Mouse (Mus musculus) forebrain, embryonic 15.5 days (tissue): ENCODE results near the gene Rere. TPM values are rescaled to one million over a fixed set of nuclear protein-coding genes. Genes with fewer than 3 reads are reported as not detected.
"Not testable (repeated sequence)": the region's sequence is repeated elsewhere in the genome, so short reads cannot be mapped to it uniquely, and the experiment has no call there.

ENCODE experiments used
- ATAC-seq: fragments of 200-750 bp; cut with Nextera tagmentation; replicated peaks from 2 replicates; pipeline ENCODE4 v1.8.0; 2017; ENCODE audit warnings: mild to moderate bottlenecking, moderate TSS enrichment, moderate library complexity
- H3K27ac ChIP-seq: fragments of 300-500 bp; sonication (generic); replicated peaks from 2 replicates; pipeline ENCODE4 v1.5.1; 2015; ENCODE audit warnings: mild to moderate bottlenecking, inconsistent platforms
- H3K27me3 ChIP-seq: fragments of 300-500 bp; sonication (generic); 2 replicates; pipeline ENCODE4 v1.6.1; 2015; ENCODE audit warnings: inconsistent platforms
- H3K36me3 ChIP-seq: fragments of 300-500 bp; sonication (generic); 2 replicates; pipeline ENCODE4 v1.6.1; 2015; ENCODE audit warnings: mild to moderate bottlenecking, inconsistent platforms
- H3K4me1 ChIP-seq: fragments of 300-500 bp; sonication (generic); 2 replicates; pipeline ENCODE4 v1.6.1; 2015; ENCODE audit warnings: inconsistent platforms
- H3K4me2 ChIP-seq: fragments of 300-500 bp; sonication (generic); replicated peaks from 2 replicates; pipeline ENCODE4 v1.6.1; 2015; ENCODE audit warnings: mild to moderate bottlenecking, inconsistent platforms
- H3K4me3 ChIP-seq: fragments of 300-500 bp; sonication (generic); 2 replicates; pipeline ENCODE4 v1.5.1; 2015; ENCODE audit warnings: mild to moderate bottlenecking, inconsistent platforms
- H3K9ac ChIP-seq: fragments of 300-500 bp; sonication (generic); replicated peaks from 2 replicates; pipeline ENCODE4 v1.6.1; 2015; ENCODE audit warnings: mild to moderate bottlenecking, inconsistent platforms
- H3K9me3 ChIP-seq: fragments of 300-500 bp; sonication (generic); 2 replicates; pipeline ENCODE4 v1.6.1; 2016; ENCODE audit warnings: inconsistent platforms
- WGBS: fragments of 180-500 bp; shearing (Covaris S2); methylation state at CpG from one replicate; pipeline ENCODE4 v1.1.7; 2015; ENCODE audit warnings: mixed read lengths; 5-methylcytosine and 5-hydroxymethylcytosine counted together
- polyA plus RNA-seq: library from polyadenylated mRNA; unstranded; fragments of >200 nt; fragmentation: Nextera tagmentation; extraction: Ambion mirVana; gene quantifications from 2 replicates; pipeline ENCODE4 v1.2.1, GENCODE M21; 2015

The Rere gene
- polyA plus RNA-seq, 1 experiment from 2014 or later, result 26.6 TPM

DNA sequence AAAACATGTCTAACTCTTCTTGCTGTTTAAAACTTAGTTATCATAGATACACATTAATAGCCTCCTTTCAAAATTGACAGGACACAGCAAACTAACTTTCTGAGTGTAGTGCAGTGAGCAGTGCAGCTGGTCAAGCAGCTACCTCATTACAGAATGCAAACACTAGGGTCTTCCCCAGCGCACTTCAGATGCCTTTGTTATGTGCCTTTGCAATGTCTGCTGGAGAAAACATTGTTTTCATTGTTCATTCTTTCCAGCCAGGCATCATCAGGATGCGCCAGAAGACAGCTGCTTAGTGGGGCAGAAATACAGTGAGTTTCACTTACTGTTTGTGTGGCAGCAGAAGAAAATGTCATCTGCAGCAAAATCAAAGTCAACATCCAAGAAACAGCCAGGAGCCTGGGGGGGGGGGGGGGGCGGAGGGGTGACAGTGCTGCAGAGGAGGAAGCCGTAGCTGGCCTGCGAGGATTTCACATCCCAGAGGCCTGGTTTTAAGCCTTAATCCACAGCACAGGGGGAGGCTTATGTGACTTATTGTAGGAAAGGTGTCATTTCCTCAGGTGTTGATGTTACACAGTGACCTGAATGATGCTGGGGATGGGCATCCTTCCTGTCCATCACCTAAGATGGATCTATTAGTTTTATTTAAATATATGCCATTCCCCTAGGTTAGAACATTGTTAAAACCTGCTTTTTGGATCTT is 259.1 kb downstream of the Rere start:
- Histone ChIP-seq H3K27ac (peak overlapping the region; percentile 64), H3K27me3 (no peaks in the 10 kb centered on the region), H3K36me3 (peaks cover 10% of the 10 kb centered on the region), H3K9ac (no peak overlapping the region), H3K4me2 (no peak overlapping the region), H3K9me3 (no peaks in the 10 kb centered on the region), H3K4me1 (peaks cover 27% of the 10 kb centered on the region), H3K4me3 (no peak overlapping the region)
- no peak for ATAC-seq
- 35% methylated on average over 5 of the region's 5 CpGs for WGBS

GRCm38 (mm10) chr4:150544231-150544630 is 262.8 kb downstream of the Rere start:
- no peak overlapping the region for H3K4me3 ChIP-seq
- no peak overlapping the region for H3K27ac ChIP-seq
- no peak overlapping the region for H3K9ac ChIP-seq
- peaks cover 16% of the 10 kb centered on the region for H3K36me3 ChIP-seq
- peaks cover 14% of the 10 kb centered on the region for H3K4me1 ChIP-seq
- H3K27me3 ChIP-seq, result no peaks in the 10 kb centered on the region
- H3K9me3 ChIP-seq, result no peaks in the 10 kb centered on the region
- H3K4me2 ChIP-seq, result no peak overlapping the region
- ATAC-seq, result no peak
- 83% methylated on average over 7 of the region's 7 CpGs for WGBS

GRCm38 (mm10) chr4:150544652-150545258 is 263.3 kb downstream of the Rere start:
- no peaks in the 10 kb centered on the region for H3K27me3 ChIP-seq
- no peak for ATAC-seq
- H3K36me3 ChIP-seq, result peaks cover 16% of the 10 kb centered on the region
- H3K4me1 ChIP-seq, result peaks cover 11% of the 10 kb centered on the region
- H3K9ac ChIP-seq, result no peak overlapping the region
- H3K27ac ChIP-seq, result no peak overlapping the region; the same call in 1 of the 2 replicates
- no peak overlapping the region for H3K4me2 ChIP-seq
- no peak overlapping the region for H3K4me3 ChIP-seq
- WGBS, result 85% methylated on average over 10 of the region's 10 CpGs
- H3K9me3 ChIP-seq, result no peaks in the 10 kb centered on the region

- no peak overlapping the region for H3K4me3 ChIP-seq
- H3K36me3 ChIP-seq, result peaks cover 16% of the 10 kb centered on the region
- H3K9me3 ChIP-seq, result no peaks in the 10 kb centered on the region
- WGBS, result 89% methylated on average over 7 of the region's 7 CpGs
- ATAC-seq, result no peak
- no peak overlapping the region for H3K27ac ChIP-seq
- H3K4me2 ChIP-seq, result no peak overlapping the region
- no peaks in the 10 kb centered on the region for H3K27me3 ChIP-seq
- peaks cover 10% of the 10 kb centered on the region for H3K4me1 ChIP-seq
- H3K9ac ChIP-seq, result no peak overlapping the region
These were observed 264.3 kb downstream of the Rere start for GRCm38 (mm10) chr4:150545775-150546174.

- not testable (repeated sequence) for H3K4me3 ChIP-seq, H3K9ac ChIP-seq, H3K27me3 ChIP-seq, H3K4me1 ChIP-seq, ATAC-seq, H3K4me2 ChIP-seq, H3K27ac ChIP-seq, H3K9me3 ChIP-seq
- H3K36me3 ChIP-seq, result peaks cover 16% of the 10 kb centered on the region
- 94% methylated on average over 4 of the region's 4 CpGs for WGBS
These were observed 264.9 kb downstream of the Rere start for GRCm38 (mm10) chr4:150546296-150546695.

DNA sequence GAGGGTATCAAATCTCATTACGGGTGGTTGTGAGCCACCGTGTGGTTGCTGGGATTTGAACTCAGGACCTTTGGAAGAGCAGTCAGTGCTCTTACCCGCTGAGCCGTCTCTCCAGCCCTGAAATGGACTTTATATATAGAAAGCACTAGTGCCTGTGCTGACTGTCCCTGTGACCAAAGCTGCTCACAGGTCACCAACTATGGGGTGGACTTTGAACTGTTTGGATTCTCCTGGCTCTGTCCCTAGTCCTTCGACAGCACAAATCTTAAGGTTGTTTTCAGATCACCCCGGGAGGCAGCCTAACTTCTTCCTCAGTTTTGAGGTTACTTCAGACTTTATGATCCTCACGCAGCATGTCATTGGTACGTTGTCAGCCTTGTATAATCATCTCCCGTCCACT is 267.9 kb downstream of the Rere start:
- ATAC-seq, result no peak
- H3K27ac ChIP-seq, result no peak overlapping the region
- H3K9me3 ChIP-seq, result no peaks in the 10 kb centered on the region
- H3K4me1 ChIP-seq, result peaks cover 10% of the 10 kb centered on the region
- 94% methylated on average over 9 of the region's 9 CpGs for WGBS
- H3K9ac ChIP-seq, result no peak overlapping the region
- H3K4me2 ChIP-seq, result no peak overlapping the region
- H3K4me3 ChIP-seq, result no peak overlapping the region
- H3K36me3 ChIP-seq, result peaks cover 16% of the 10 kb centered on the region
- no peaks in the 10 kb centered on the region for H3K27me3 ChIP-seq

DNA sequence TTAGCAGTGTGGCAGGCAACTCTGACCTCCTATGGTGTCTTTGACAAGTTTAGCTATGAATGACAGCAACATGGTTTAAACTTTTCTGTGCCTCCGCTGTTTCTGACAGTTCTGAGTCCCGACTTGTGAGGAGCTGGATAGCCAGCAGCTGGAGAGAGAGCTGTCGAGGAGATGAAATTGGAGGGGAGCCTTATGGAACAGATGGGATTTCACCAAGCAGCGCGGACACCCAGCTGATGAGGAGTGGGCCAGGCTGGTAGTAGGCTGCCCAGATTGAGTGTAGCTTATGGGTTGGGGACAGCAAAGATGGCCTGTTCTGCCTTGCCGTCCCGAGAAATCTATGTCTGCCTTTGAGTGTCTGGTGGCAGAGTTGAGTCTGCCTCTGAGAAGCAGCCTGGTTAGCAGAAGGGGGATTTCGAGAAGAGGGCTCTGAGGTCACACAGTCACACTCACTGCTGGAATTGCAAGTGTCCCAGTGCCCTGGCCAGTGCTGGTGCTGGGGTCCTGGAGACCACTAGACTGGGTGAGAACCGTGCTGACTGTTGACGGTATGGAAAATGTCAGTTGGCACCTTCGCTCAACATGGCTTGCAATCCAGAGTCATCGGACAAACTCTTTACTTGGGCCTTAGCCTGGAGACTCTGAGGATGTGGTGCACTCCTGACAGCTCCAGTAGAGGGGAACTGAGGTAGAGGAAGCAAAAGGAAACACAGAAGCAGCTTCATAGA is 268.7 kb downstream of the Rere start:
- H3K9me3 ChIP-seq, result no peaks in the 10 kb centered on the region
- H3K4me2 ChIP-seq, result no peak overlapping the region
- H3K27me3 ChIP-seq, result no peaks in the 10 kb centered on the region
- peaks cover 10% of the 10 kb centered on the region for H3K4me1 ChIP-seq
- peaks cover 16% of the 10 kb centered on the region for H3K36me3 ChIP-seq
- H3K9ac ChIP-seq, result no peak overlapping the region
- WGBS, result 75% methylated on average over 12 of the region's 12 CpGs
- no peak overlapping the region for H3K4me3 ChIP-seq
- H3K27ac ChIP-seq, result peak overlapping the region; percentile 27; the same call in 1 of the 2 replicates
- no peak for ATAC-seq

DNA sequence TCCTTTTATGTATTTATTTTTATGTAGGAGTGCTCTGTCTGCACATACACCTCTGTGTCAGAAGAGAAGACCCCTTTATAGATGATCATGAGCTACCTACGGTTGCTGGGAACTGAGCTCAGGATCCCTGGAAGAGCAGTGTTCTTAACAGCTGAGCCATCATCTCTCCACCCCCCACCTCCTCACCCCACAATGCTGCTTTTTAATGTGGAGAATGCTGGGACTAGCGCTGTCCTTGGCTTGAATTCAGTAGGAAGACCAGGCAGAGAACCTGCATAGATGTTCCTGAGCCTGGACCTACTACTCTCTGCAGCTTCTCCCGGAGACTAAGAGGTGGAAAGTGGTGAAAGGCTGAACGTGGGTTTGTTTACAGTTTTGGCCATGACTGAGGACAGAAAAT is 269.9 kb downstream of the Rere start:
- H3K9ac ChIP-seq, result no peak overlapping the region
- 79% methylated on average over 4 of the region's 4 CpGs for WGBS
- no peak for ATAC-seq
- H3K27ac ChIP-seq, result no peak overlapping the region
- no peak overlapping the region for H3K4me3 ChIP-seq
- peaks cover 17% of the 10 kb centered on the region for H3K4me1 ChIP-seq
- no peaks in the 10 kb centered on the region for H3K9me3 ChIP-seq
- no peak overlapping the region for H3K4me2 ChIP-seq
- peaks cover 9% of the 10 kb centered on the region for H3K36me3 ChIP-seq
- no peaks in the 10 kb centered on the region for H3K27me3 ChIP-seq

GRCm38 (mm10) chr4:150552751-150553600 is 271.5 kb downstream of the Rere start:
- Histone ChIP-seq H3K9ac (no peak overlapping the region), H3K4me1 (peaks cover 33% of the 10 kb centered on the region), H3K27me3 (no peaks in the 10 kb centered on the region), H3K36me3 (no peaks in the 10 kb centered on the region), H3K27ac (no peak overlapping the region), H3K9me3 (no peaks in the 10 kb centered on the region), H3K4me3 (no peak overlapping the region), H3K4me2 (no peak overlapping the region)
- WGBS, result 92% methylated on average over 15 of the region's 15 CpGs
- ATAC-seq, result no peak

GRCm38 (mm10) chr4:150555783-150556182 is 274.3 kb downstream of the Rere start:
- no peak for ATAC-seq
- Histone ChIP-seq H3K9ac (no peak overlapping the region), H3K36me3 (no peaks in the 10 kb centered on the region), H3K9me3 (no peaks in the 10 kb centered on the region), H3K4me3 (no peak overlapping the region), H3K27ac (peak overlapping the region; percentile 81), H3K4me1 (peaks cover 24% of the 10 kb centered on the region), H3K4me2 (no peak overlapping the region), H3K27me3 (no peaks in the 10 kb centered on the region)

DNA sequence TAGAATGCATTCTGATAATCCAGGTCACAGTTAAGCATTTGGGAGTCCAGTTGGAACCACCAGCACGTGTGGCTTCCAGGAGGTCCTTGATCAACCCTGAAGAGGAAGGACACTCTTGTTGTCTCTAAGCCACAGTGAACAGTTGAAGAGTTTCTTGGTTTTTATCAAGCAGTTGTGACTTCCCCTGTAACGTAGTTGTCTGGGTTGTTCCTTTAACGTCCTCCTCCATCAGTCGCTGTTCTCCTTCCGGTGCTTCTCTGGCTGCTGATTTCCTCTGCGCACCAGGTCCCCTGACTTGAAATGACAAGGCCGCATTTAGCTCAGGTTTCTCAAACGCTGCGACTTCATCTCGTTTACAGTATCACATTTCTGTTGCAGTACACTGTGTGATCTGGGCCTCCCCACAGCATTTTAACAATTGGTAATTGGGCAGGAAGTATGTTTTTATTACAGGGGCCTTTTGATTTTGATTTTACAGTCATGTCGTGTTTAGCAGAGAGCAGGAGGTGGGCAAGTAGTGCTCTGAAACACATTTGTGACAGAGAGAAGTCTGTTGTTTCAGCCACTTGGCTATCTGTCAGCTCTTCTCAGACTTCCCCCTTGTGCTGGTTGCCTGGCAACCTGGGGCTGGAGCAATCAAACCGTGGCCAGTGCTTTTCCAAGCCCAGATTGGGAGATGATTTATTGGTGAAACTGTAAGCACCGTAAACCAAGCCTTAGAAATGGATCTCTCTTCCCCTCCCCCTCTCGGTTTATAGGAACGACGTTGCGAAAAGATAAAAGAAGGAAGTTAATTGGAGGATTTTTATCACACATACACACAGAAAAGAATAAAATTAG is 275.2 kb downstream of the Rere start:
- Histone ChIP-seq H3K36me3 (no peaks in the 10 kb centered on the region), H3K4me2 (peak overlapping the region; percentile 17; the same call in 1 of the 2 replicates), H3K27ac (peak overlapping the region; percentile 81), H3K9ac (no peak overlapping the region), H3K4me3 (no peak overlapping the region), H3K4me1 (peaks cover 32% of the 10 kb centered on the region), H3K9me3 (no peaks in the 10 kb centered on the region), H3K27me3 (no peaks in the 10 kb centered on the region)
- ATAC-seq, result peak; percentile 86
- 14% methylated on average over 17 of the region's 17 CpGs for WGBS
